Mouse (Mus musculus): ENCODE results near the gene Gm9837.

DNA sequence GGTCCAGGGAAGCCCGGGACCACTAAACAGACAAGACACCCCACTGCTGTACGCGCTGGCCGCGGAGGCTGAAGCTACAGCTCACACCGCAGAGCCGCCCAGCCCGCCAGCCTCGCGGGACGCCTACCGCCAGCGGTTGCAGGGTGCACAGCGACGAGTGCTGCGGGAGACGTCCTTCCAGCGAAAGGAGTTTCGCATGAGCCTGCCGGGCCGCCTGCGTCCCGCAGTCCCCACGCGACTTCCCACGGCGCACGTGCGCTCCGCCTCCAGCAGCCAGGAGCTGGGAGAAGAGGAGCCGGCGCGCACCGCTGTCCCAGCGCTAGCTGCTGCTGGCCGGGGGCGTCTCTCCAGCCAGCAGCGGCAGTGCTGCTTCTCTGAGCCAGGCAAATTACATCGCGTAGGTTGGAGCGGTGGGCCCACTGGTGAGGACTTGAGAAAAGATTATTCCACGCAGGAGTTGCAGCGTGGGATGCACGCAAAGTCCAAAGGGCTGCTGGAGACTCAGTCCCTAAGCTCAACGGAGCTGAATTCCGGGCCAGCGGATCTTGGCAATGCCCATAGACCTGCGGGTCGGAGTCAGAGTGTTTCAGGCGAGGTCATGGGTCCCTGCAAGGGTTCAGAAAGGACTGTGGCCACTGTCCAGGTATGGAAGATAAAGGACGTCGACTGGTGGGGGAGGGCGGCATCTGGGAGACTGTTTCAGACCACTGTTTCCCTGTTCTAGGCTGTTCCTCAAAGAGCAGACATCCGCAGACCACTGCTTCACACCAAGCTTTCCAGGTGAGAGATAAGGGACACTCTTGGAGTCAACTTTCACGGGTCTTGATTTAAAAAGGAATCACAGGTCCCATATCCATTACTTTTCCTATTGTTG, 6.5 kb downstream of the Gm9837 start:
- TF ChIP-seq CTCF (IDR thresholded peaks at IDR 0.05; ENCODE audit: borderline replicate concordance, insufficient read depth, low read depth, low read length) (no peak), POLR2A (IDR thresholded peaks at IDR 0.05; ENCODE audit: borderline replicate concordance, insufficient read depth, low read length) (no peak)

All from cerebellum, adult 2 months (tissue).